Mouse (Mus musculus): ENCODE measurements at regions not wholly inside any gene's neighbourhood (a gene's known extent, or its start where the extent isn't known, plus 50 kb on each side); places are given as distances from the start of the nearest gene placed in this dataset.

DNA sequence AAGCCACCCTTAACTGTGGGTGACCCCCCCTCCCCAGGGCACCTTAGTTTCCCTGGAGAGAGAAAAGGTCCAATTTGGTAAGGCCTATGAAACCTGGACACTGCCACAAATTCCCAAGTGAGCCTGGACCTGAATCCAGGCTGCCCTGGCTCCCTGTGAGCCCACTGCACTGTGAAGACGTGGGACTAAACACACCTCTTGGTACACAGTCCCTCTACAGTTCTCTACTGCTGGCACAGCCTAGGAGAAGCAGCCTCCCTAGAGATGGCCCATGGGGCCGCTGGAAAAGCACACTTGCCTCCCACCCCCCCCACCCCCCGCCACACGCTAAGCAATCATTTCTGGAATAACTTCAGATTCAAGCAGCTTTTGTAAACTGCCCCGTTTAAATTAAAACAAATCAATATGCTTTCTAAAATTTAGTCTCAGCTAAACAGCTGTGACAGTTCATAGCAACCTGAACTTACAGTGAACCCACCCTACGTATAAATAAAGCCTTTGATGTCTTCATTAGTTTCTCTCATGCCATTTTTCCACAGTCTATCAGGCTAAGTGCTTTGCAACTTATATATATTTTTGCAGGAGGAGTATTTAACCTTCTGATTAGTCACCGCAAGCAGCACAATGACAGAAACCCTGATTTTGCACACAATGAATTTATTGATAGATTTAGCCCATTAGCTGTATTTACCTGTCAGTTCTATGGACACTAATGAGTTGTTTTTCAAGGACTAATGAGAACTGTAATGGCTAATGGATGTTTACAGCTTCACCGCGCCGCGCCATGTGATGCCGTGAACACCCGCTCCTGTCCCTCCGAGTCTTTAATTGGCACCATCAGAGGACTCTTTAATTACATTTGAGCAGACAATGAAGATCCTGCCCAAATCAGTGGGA lies 215.3 kb downstream of the 3100002H09Rik start:
- no peak for TF ChIP-seq CTCF (IDR thresholded peaks at IDR 0.05; ENCODE audit: control insufficient read depth, insufficient read depth, insufficient read length)
- no peak for TF ChIP-seq MYOD1 (IDR thresholded peaks at IDR 0.05; ENCODE audit: control insufficient read depth, insufficient read length, low read depth)

Measured in C2C12 (cell line).